Comparison of ENCODE assay signal across 7 mouse cellular contexts in genomic region chr7:67487889-67488411, GRCm38 (mm10).
DNase-seq lines count a peak whose midpoint lies in the region.

No protein-coding gene starts in this region.

- DNase-seq in ovary, adult 18-20 months (ENCODE audit: low spot score): peak; percentile 29
- no peak for DNase-seq in ovary, postnatal 10 days (ENCODE audit: low spot score)
- DNase-seq in cerebellum, adult 11 months: peak; percentile 96
- DNase-seq in gastrocnemius, adult 8-10 months (ENCODE audit: low spot score in 2 of 2): peak; percentile 77 to 88
- DNase-seq in kidney, postnatal 25 days: peak; percentile 46 to 69
- DNase-seq in thymus, postnatal 0 days (ENCODE audit: low spot score): no peak
- no peak for DNase-seq in urinary bladder, postnatal 10 days (ENCODE audit: low spot score)

Comparison
In these comparisons a context has a peak if more than half of its experiments do, and no peak if none do; other contexts are left out.
1. DNase-seq: peak in ovary, adult 18-20 months (single experiment), cerebellum, adult 11 months (single experiment), gastrocnemius, adult 8-10 months (2 of 2) and kidney, postnatal 25 days (2 of 2); none in ovary, postnatal 10 days (single experiment), thymus, postnatal 0 days (single experiment) and urinary bladder, postnatal 10 days (single experiment).